13 mouse cellular contexts compared by ENCODE assay signal in genomic region chr7:126607064-126607463, GRCm38 (mm10). TPM values are rescaled to one million over a fixed set of nuclear protein-coding genes. Genes with fewer than 3 reads are reported as not detected.
DNase-seq lines count a peak whose midpoint lies in the region; ATAC-seq and TF ChIP-seq lines count a peak whose summit lies in the region.
"Had no signal": no experiment of that assay in that cellular context is flagged by ENCODE, and none has a peak within 500 bp of the region (broad histone marks: within the 10 kb centered on the region; RNA-seq: fewer than 3 reads in every experiment).

No protein-coding gene starts in this region.

- no peak overlapping the region for H3K9ac ChIP-seq in embryonic facial prominence, embryonic 14.5 days (ENCODE audit: low read depth, low read length)
- H3K9ac ChIP-seq: liver, embryonic 13.5 days had no signal

- no peaks in the 10 kb centered on the region for H3K36me3 ChIP-seq in embryonic facial prominence, embryonic 14.5 days (ENCODE audit: control insufficient read depth, insufficient read depth, low read length)
- H3K36me3 ChIP-seq in embryonic facial prominence, embryonic 10.5 days (replicated peaks), result no peaks in the 10 kb centered on the region
- H3K36me3 ChIP-seq: liver, embryonic 13.5 days had no signal

- H3K27me3 ChIP-seq in embryonic facial prominence, embryonic 14.5 days (replicated peaks; ENCODE audit: control insufficient read depth, insufficient read depth, low read length), result no peaks in the 10 kb centered on the region
- no peaks in the 10 kb centered on the region for H3K27me3 ChIP-seq in embryonic facial prominence, embryonic 10.5 days (replicated peaks; ENCODE audit: low read depth, poor library complexity, severe bottlenecking)
- H3K27me3 ChIP-seq: liver, embryonic 13.5 days had no signal

- H3K4me3 ChIP-seq in embryonic facial prominence, embryonic 14.5 days (ENCODE audit: low read depth, low read length), result no peak overlapping the region
- no peak overlapping the region for H3K4me3 ChIP-seq in embryonic facial prominence, embryonic 10.5 days
- no peak overlapping the region for H3K4me3 ChIP-seq in lung, adult 2 months (replicated peaks; ENCODE audit: extremely low read depth, low read depth, low read length)
- H3K4me3 ChIP-seq: layer of hippocampus, adult 2 months; liver, embryonic 13.5 days had no signal

- no peak for ATAC-seq in embryonic facial prominence, embryonic 14.5 days (ENCODE audit: low read depth)
- no peak for ATAC-seq in CD4-positive, CD25-positive, alpha-beta regulatory T cell, adult 4 months
- ATAC-seq: activated CD4-positive, CD25-positive, alpha-beta regulatory T cell, adult 4 months had no signal

- no peak for TF ChIP-seq POLR2A in lung, adult 2 months (IDR thresholded peaks at IDR 0.05; ENCODE audit: borderline replicate concordance, extremely low read depth, low read depth, low read length)

- peak; percentile 44 for DNase-seq in embryonic facial prominence, embryonic 14.5 days (ENCODE audit: low spot score)
- DNase-seq in embryonic facial prominence, embryonic 10.5 days (ENCODE audit: low spot score), result no peak
- DNase-seq in urinary bladder, postnatal 25 days (ENCODE audit: low spot score), result peak; percentile 50
- no peak for DNase-seq in urinary bladder, adult 2 months (ENCODE audit: low spot score)
- peak; percentile 17 for DNase-seq in lung, adult 2 months
- DNase-seq in neural tube, embryonic 10.5 days (ENCODE audit: extremely low spot score, low spot score), result no peak
- DNase-seq in left cerebral cortex, adult 18-20 months (ENCODE audit: low spot score in 2 of 2), result no peak
- DNase-seq: liver, embryonic 13.5 days; spleen, adult 18-20 months had no signal

- TF ChIP-seq CTCF in lung, adult 2 months (IDR thresholded peaks at IDR 0.05; ENCODE audit: insufficient read depth, low read length), result no peak

- WGBS in embryonic facial prominence, embryonic 14.5 days, result 63% methylated on average over 3 of the region's 3 CpGs
- 76% methylated on average over 3 of the region's 3 CpGs for WGBS in embryonic facial prominence, embryonic 10.5 days
- 54% methylated on average over 3 of the region's 3 CpGs for WGBS in lung, adult 2 months

- H3K4me1 ChIP-seq in embryonic facial prominence, embryonic 14.5 days (ENCODE audit: control insufficient read depth, insufficient read depth, low read length), result no peaks in the 10 kb centered on the region
- H3K4me1 ChIP-seq in embryonic facial prominence, embryonic 10.5 days, result peaks cover 3% of the 10 kb centered on the region
- H3K4me1 ChIP-seq in lung, adult 2 months (ENCODE audit: control insufficient read depth, insufficient read depth, low read length), result no peaks in the 10 kb centered on the region

- no peaks in the 10 kb centered on the region for H3K9me3 ChIP-seq in embryonic facial prominence, embryonic 14.5 days (ENCODE audit: control insufficient read depth, low read length)
- no peaks in the 10 kb centered on the region for H3K9me3 ChIP-seq in embryonic facial prominence, embryonic 10.5 days
- H3K9me3 ChIP-seq: liver, embryonic 13.5 days had no signal

- H3K27ac ChIP-seq in embryonic facial prominence, embryonic 14.5 days (replicated peaks; ENCODE audit: low read depth, low read length), result no peak overlapping the region
- H3K27ac ChIP-seq in embryonic facial prominence, embryonic 10.5 days (replicated peaks), result no peak overlapping the region
- H3K27ac ChIP-seq: layer of hippocampus, adult 2 months; liver, embryonic 13.5 days had no signal

- no peak overlapping the region for H3K4me2 ChIP-seq in embryonic facial prominence, embryonic 14.5 days (ENCODE audit: low read depth, low read length)
- H3K4me2 ChIP-seq: liver, embryonic 13.5 days had no signal

RNA-seq across cellular contexts. Expression of gene Il27, which starts 12.3 kb away (rescaled TPM):
- polyA plus RNA-seq in embryonic facial prominence, embryonic 14.5 days (2014; fragmentation: Nextera tagmentation; extraction: Ambion mirVana), result not detected in 2 replicates
- polyA plus RNA-seq in embryonic facial prominence, embryonic 10.5 days (2016; fragmentation: Nextera tagmentation; extraction: Ambion mirVana), result not detected in 2 replicates
- polyA plus RNA-seq in urinary bladder, adult 2 months (2012; rRNA removed), result 0.18 and 0.22 TPM in 2 replicates
- 0.43 and 0.79 TPM in 2 replicates for polyA plus RNA-seq in lung, adult 2 months (2012; rRNA removed)
- polyA plus RNA-seq in CD4-positive, CD25-positive, alpha-beta regulatory T cell, adult 4 months (2017; shearing (Covaris generic)), result not detected
- not detected for total RNA-seq in left cerebral cortex, adult 18-20 months (2021)
- total RNA-seq: layer of hippocampus, adult 2 months had no signal
- polyA plus RNA-seq: activated CD4-positive, CD25-positive, alpha-beta regulatory T cell, adult 4 months; heart, embryonic 14.5 days; liver, embryonic 13.5 days had no signal

RNA-seq across cellular contexts. Expression of gene Cln3, which starts 21.4 kb away (rescaled TPM):
- polyA plus RNA-seq in embryonic facial prominence, embryonic 14.5 days (2014; fragmentation: Nextera tagmentation; extraction: Ambion mirVana), result 27.8 and 31.8 TPM in 2 replicates
- 22.9 and 27.1 TPM in 2 replicates for polyA plus RNA-seq in embryonic facial prominence, embryonic 10.5 days (2016; fragmentation: Nextera tagmentation; extraction: Ambion mirVana)
- polyA plus RNA-seq in urinary bladder, adult 2 months (2012; rRNA removed), result 48.1 and 53.3 TPM in 2 replicates
- polyA plus RNA-seq in lung, adult 2 months (2012; rRNA removed), result 63.8 and 104 TPM in 2 replicates
- 100 to 1,000 TPM in 1 of 2 experiments, 10 to 100 TPM in 1; 79.9 to 150 TPM for polyA plus RNA-seq in CD4-positive, CD25-positive, alpha-beta regulatory T cell, adult 4 months (2017; shearing (Covaris generic))
- 10 to 100 TPM; 26.2 to 26.7 TPM for total RNA-seq in left cerebral cortex, adult 18-20 months (2021)

RNA-seq across cellular contexts. Expression of gene Apobr, which starts 22.3 kb away (rescaled TPM):
- 0.97 and 1.8 TPM in 2 replicates for polyA plus RNA-seq in embryonic facial prominence, embryonic 14.5 days (2014; fragmentation: Nextera tagmentation; extraction: Ambion mirVana)
- polyA plus RNA-seq in embryonic facial prominence, embryonic 10.5 days (2016; fragmentation: Nextera tagmentation; extraction: Ambion mirVana), result 0.29 and 0.41 TPM in 2 replicates
- 2.1 and 3.0 TPM in 2 replicates for polyA plus RNA-seq in urinary bladder, adult 2 months (2012; rRNA removed)
- polyA plus RNA-seq in lung, adult 2 months (2012; rRNA removed), result 17.6 and 18.1 TPM in 2 replicates
- polyA plus RNA-seq in CD4-positive, CD25-positive, alpha-beta regulatory T cell, adult 4 months (2017; shearing (Covaris generic)), result 1 to 10 TPM in 1 of 2 experiments, under 1 TPM in 1; 0.36 to 1.5 TPM
- total RNA-seq in left cerebral cortex, adult 18-20 months (2021), result 1 to 10 TPM in 1 of 2 experiments, under 1 TPM in 1; 0.58 to 1.1 TPM

RNA-seq across cellular contexts. Expression of gene Nupr1, which starts 23.6 kb away (rescaled TPM):
- polyA plus RNA-seq in embryonic facial prominence, embryonic 14.5 days (2014; fragmentation: Nextera tagmentation; extraction: Ambion mirVana), result 29.3 and 39.9 TPM in 2 replicates
- 0.92 and 1.2 TPM in 2 replicates for polyA plus RNA-seq in embryonic facial prominence, embryonic 10.5 days (2016; fragmentation: Nextera tagmentation; extraction: Ambion mirVana)
- polyA plus RNA-seq in urinary bladder, adult 2 months (2012; rRNA removed), result 67.1 and 82.3 TPM in 2 replicates
- polyA plus RNA-seq in lung, adult 2 months (2012; rRNA removed), result 48.1 and 102 TPM in 2 replicates
- polyA plus RNA-seq in CD4-positive, CD25-positive, alpha-beta regulatory T cell, adult 4 months (2017; shearing (Covaris generic)), result under 1 TPM in 1 of 2 experiments, not detected in 1; 0.42 TPM
- total RNA-seq in left cerebral cortex, adult 18-20 months (2021), result 10 to 100 TPM; 20.3 to 22.6 TPM

RNA-seq across cellular contexts. Expression of gene Eif3c, which starts 40.9 kb away (rescaled TPM):
- 158 and 167 TPM in 2 replicates for polyA plus RNA-seq in embryonic facial prominence, embryonic 14.5 days (2014; fragmentation: Nextera tagmentation; extraction: Ambion mirVana)
- 223 and 224 TPM in 2 replicates for polyA plus RNA-seq in embryonic facial prominence, embryonic 10.5 days (2016; fragmentation: Nextera tagmentation; extraction: Ambion mirVana)
- 85.5 and 109 TPM in 2 replicates for polyA plus RNA-seq in urinary bladder, adult 2 months (2012; rRNA removed)
- 71.6 and 83.9 TPM in 2 replicates for polyA plus RNA-seq in lung, adult 2 months (2012; rRNA removed)
- 100 to 1,000 TPM; 228 to 250 TPM for polyA plus RNA-seq in CD4-positive, CD25-positive, alpha-beta regulatory T cell, adult 4 months (2017; shearing (Covaris generic))
- total RNA-seq in left cerebral cortex, adult 18-20 months (2021), result 100 to 1,000 TPM; 182 to 184 TPM

Comparison
In these comparisons a context has a peak if more than half of its experiments do, and no peak if none do; other contexts are left out.
1. DNase-seq: peak in embryonic facial prominence, embryonic 14.5 days (single experiment), urinary bladder, postnatal 25 days (single experiment) and lung, adult 2 months (single experiment); none in embryonic facial prominence, embryonic 10.5 days (single experiment), urinary bladder, adult 2 months (single experiment), neural tube, embryonic 10.5 days (single experiment) and left cerebral cortex, adult 18-20 months (0 of 2).